Mouse (Mus musculus) lung, embryonic 14.5 days (tissue): ENCODE measurements around the gene Hist1h1d. TPM values are rescaled to one million over a fixed set of nuclear protein-coding genes. Genes with fewer than 3 reads are reported as not detected.
"Not testable (repeated sequence)": the region's sequence is repeated elsewhere in the genome, so short reads cannot be mapped to it uniquely, and the experiment has no call there.

Experiments
- ATAC-seq: fragments of 200-750 bp; cut with Nextera tagmentation; 2 replicates; pipeline ENCODE4 v1.8.0; 2017; ENCODE audit warnings: mild to moderate bottlenecking, moderate TSS enrichment, moderate library complexity; ENCODE audit not compliant: insufficient read depth
- DNase-seq: peaks from one replicate; pipeline ENCODE4 v3.0.0-alpha.2; 2015
- H3K27ac ChIP-seq: fragments of 300-500 bp; sonication (generic); 2 replicates; pipeline ENCODE4 v1.5.1; 2014; ENCODE audit warnings: low read depth, mild to moderate bottlenecking, moderate library complexity
- H3K27me3 ChIP-seq: fragments of 300-500 bp; sonication (generic); 2 replicates; pipeline ENCODE4 v1.6.1; 2014; ENCODE audit warnings: low read length, control low read depth; ENCODE audit not compliant: insufficient read depth
- H3K36me3 ChIP-seq: fragments of 300-500 bp; sonication (generic); 2 replicates; pipeline ENCODE4 v1.6.1; 2014; ENCODE audit warnings: control low read depth; ENCODE audit not compliant: insufficient read depth
- H3K4me1 ChIP-seq: fragments of 300-500 bp; sonication (generic); 2 replicates; pipeline ENCODE4 v1.6.1; 2014; ENCODE audit warnings: antibody characterized with exemption, control low read depth; ENCODE audit not compliant: insufficient read depth
- H3K4me2 ChIP-seq: fragments of 300-500 bp; sonication (generic); 2 replicates; pipeline ENCODE4 v1.6.1; 2014; ENCODE audit warnings: mild to moderate bottlenecking
- H3K4me3 ChIP-seq: fragments of 300-500 bp; sonication (generic); 2 replicates; pipeline ENCODE4 v1.5.1; 2014; ENCODE audit warnings: low read depth, low read length
- H3K9ac ChIP-seq: fragments of 300-500 bp; sonication (generic); 2 replicates; pipeline ENCODE4 v1.6.1; 2014
- H3K9me3 ChIP-seq: fragments of 300-500 bp; sonication (generic); 2 replicates; pipeline ENCODE4 v1.6.1; 2016; ENCODE audit warnings: low read depth, low read length, control low read depth
- CTCF ChIP-seq: IDR thresholded peaks from 2 replicates; pipeline ENCODE4 v1.5.1; 2016; ENCODE audit warnings: antibody characterized with exemption, low read depth
- WGBS: fragments of 180-500 bp; shearing (Covaris S2); extraction: QIAGEN DNeasy Blood & Tissue Kit; methylation state at CpG from one replicate; pipeline ENCODE4 v1.1.7; 2014; 5-methylcytosine and 5-hydroxymethylcytosine counted together
- polyA plus RNA-seq: library from polyadenylated mRNA; unstranded; fragments of >200 nt; fragmentation: Nextera tagmentation; extraction: Ambion mirVana; gene quantifications from 2 replicates; pipeline ENCODE4 v1.2.1, GENCODE M21; 2014

Gene Hist1h1d
- polyA plus RNA-seq, 1 experiment from 2014 or later, result 0.99 TPM

- Histone ChIP-seq H3K9me3 (no peaks in the 10 kb centered on the region), H3K4me2 (peak overlapping the region; percentile 86), H3K4me1 (peaks cover 12% of the 10 kb centered on the region), H3K36me3 (no peaks in the 10 kb centered on the region), H3K27ac (peak overlapping the region; percentile 99), H3K9ac (peak overlapping the region; percentile 84), H3K27me3 (no peaks in the 10 kb centered on the region), H3K4me3 (peak overlapping the region; percentile 58)
- no peak for ATAC-seq
- DNase-seq, result peak; percentile 64
- WGBS, result 7% methylated on average over 6 of the region's 6 CpGs
- TF ChIP-seq CTCF, result no peak
Measured at GRCm38 (mm10) chr13:23582219-23583056, 29.4 kb downstream of the Hist1h1d start.

DNA sequence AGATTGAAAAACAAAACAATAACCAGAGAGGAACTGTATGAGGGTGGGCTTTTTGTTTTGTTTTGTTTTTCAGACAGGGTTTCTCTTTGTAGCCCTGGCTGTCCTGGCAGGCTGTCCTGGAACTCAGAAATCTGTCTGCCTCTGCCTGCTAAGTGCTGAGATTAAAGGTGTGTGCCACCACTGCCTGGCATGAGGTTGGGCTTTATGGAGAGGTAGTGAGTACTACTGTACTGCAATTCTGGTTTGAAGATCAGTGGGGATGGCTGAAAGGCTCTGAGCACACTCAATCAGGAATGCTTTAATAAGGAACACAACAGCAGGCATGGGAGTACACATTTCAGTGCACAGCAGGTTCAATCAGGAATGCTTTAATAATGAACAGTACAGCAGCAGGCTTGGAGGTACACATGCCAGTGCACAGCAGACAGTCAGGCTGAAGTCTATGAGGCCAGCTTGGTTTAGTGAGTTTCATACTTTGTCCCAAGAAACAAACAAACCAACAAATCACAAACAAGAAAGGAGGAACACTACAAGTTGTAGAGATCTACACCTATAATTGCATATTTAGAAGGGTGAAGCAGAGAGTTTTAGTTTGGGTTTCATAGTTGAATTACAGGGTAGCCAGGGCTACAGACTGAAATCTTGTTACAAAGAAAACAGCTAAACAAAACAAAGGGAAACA is 30.5 kb downstream of the Hist1h1d start:
- ATAC-seq (no peak), DNase-seq (peak; percentile 9)
- H3K4me2 ChIP-seq, result peak overlapping the region; percentile 86
- H3K27me3 ChIP-seq, result no peaks in the 10 kb centered on the region
- TF ChIP-seq CTCF, result no peak
- H3K9ac ChIP-seq, result peak overlapping the region; percentile 84; the same call in 1 of the 2 replicates
- peaks cover 12% of the 10 kb centered on the region for H3K4me1 ChIP-seq
- peak overlapping the region; percentile 99 for H3K27ac ChIP-seq
- peak overlapping the region; percentile 58; the same call in 1 of the 2 replicates for H3K4me3 ChIP-seq
- no peaks in the 10 kb centered on the region for H3K36me3 ChIP-seq
- H3K9me3 ChIP-seq, result no peaks in the 10 kb centered on the region

- H3K9ac ChIP-seq, result peak overlapping the region; percentile 80
- H3K27me3 ChIP-seq, result no peaks in the 10 kb centered on the region
- no peaks in the 10 kb centered on the region for H3K36me3 ChIP-seq
- H3K27ac ChIP-seq, result peak overlapping the region; percentile 99
- DNase-seq (peak; percentile 64), ATAC-seq (no peak)
- H3K4me3 ChIP-seq, result peak overlapping the region; percentile 50
- no peaks in the 10 kb centered on the region for H3K9me3 ChIP-seq
- no peak for TF ChIP-seq CTCF
- peaks cover 12% of the 10 kb centered on the region for H3K4me1 ChIP-seq
- peak overlapping the region; percentile 90 for H3K4me2 ChIP-seq
Measured at GRCm38 (mm10) chr13:23584331-23584730, 31.3 kb downstream of the Hist1h1d start.

- TF ChIP-seq CTCF, result no peak
- peaks cover 12% of the 10 kb centered on the region for H3K4me1 ChIP-seq
- H3K4me2 ChIP-seq, result peak overlapping the region; percentile 90
- H3K27ac ChIP-seq, result peak overlapping the region; percentile 99
- peak overlapping the region; percentile 80 for H3K9ac ChIP-seq
- DNase-seq (peak; percentile 90), ATAC-seq (no peak)
- under 1% methylated on average over 21 of the region's 21 CpGs for WGBS
- H3K27me3 ChIP-seq, result no peaks in the 10 kb centered on the region
- H3K9me3 ChIP-seq, result no peaks in the 10 kb centered on the region
- H3K36me3 ChIP-seq, result no peaks in the 10 kb centered on the region
- H3K4me3 ChIP-seq, result peak overlapping the region; percentile 50
Measured at GRCm38 (mm10) chr13:23585029-23585441, 32.0 kb downstream of the Hist1h1d start.

- peaks cover 12% of the 10 kb centered on the region for H3K4me1 ChIP-seq
- H3K9ac ChIP-seq, result peak overlapping the region; percentile 80
- H3K27ac ChIP-seq, result peak overlapping the region; percentile 99
- H3K4me3 ChIP-seq, result peak overlapping the region; percentile 50
- DNase-seq (peak; percentile 96), ATAC-seq (peak; percentile 86)
- 0% methylated on average over 27 of the region's 36 CpGs for WGBS
- H3K4me2 ChIP-seq, result peak overlapping the region; percentile 90
- H3K27me3 ChIP-seq, H3K36me3 ChIP-seq, H3K9me3 ChIP-seq: not testable (repeated sequence)
Measured at GRCm38 (mm10) chr13:23585442-23586098, 32.5 kb downstream of the Hist1h1d start.

GRCm38 (mm10) chr13:23586099-23586939 is 33.3 kb downstream of the Hist1h1d start:
- DNase-seq, result peak; percentile 67
- peak overlapping the region; percentile 90 for H3K4me2 ChIP-seq
- H3K4me3 ChIP-seq, result peak overlapping the region; percentile 50
- no peak for TF ChIP-seq CTCF
- ATAC-seq, result no peak
- WGBS, result 2% methylated on average over 22 of the region's 22 CpGs
- H3K36me3 ChIP-seq, result no peaks in the 10 kb centered on the region
- H3K4me1 ChIP-seq, result peaks cover 12% of the 10 kb centered on the region
- H3K27me3 ChIP-seq, result no peaks in the 10 kb centered on the region
- no peaks in the 10 kb centered on the region for H3K9me3 ChIP-seq
- peak overlapping the region; percentile 99 for H3K27ac ChIP-seq
- peak overlapping the region; percentile 69 for H3K9ac ChIP-seq
